Mouse (Mus musculus): ENCODE results near the gene 2300002M23Rik. TPM values are rescaled to one million over a fixed set of nuclear protein-coding genes. Genes with fewer than 3 reads are reported as not detected.

2300002M23Rik gene
- polyA plus RNA-seq, 1 experiment from 2014 or later, result not detected

DNA sequence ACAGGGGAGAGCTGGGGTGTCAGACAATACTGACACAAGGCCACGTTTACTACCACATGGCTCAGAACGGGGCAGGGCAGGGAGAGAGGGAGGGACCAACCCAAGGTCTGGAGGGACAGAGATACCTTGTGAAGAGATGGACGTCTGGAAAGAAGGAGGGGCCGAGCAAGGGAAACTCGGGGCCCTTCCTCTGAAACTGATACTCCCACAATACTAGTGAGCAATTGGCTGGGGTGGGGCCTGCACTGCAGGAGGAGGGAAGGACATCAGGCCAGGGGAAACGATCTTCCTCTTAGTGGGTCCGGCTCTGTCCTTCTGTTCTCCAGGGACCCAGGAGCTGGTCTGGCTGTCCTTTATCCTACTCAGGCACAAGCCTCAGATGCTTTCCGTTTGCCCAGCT is 16.4 kb upstream of the 2300002M23Rik start:
- Histone ChIP-seq H3K36me3 (ENCODE audit: control insufficient read depth, insufficient read depth, low read length) (no peaks in the 10 kb centered on the region), H3K9me3 (replicated peaks; ENCODE audit: control insufficient read depth, low read length, poor library complexity, severe bottlenecking) (no peaks in the 10 kb centered on the region), H3K27ac (ENCODE audit: low read length) (no peak overlapping the region), H3K9ac (ENCODE audit: low read depth, low read length) (no peak overlapping the region), H3K4me3 (ENCODE audit: low read depth, low read length) (no peak overlapping the region), H3K27me3 (ENCODE audit: control insufficient read depth, insufficient read depth, low read depth, low read length) (0 out of 2 replicates have a peak, but pooled peaks cover 2% of the 10 kb centered on the region), H3K4me1 (ENCODE audit: control insufficient read depth, insufficient read depth, low read length) (peaks cover 4% of the 10 kb centered on the region; the same call in 1 of the 2 replicates), H3K4me2 (ENCODE audit: low read length) (no peak overlapping the region)
- ATAC-seq, result no peak
- 65% methylated on average over 8 of the region's 8 CpGs for WGBS

DNA sequence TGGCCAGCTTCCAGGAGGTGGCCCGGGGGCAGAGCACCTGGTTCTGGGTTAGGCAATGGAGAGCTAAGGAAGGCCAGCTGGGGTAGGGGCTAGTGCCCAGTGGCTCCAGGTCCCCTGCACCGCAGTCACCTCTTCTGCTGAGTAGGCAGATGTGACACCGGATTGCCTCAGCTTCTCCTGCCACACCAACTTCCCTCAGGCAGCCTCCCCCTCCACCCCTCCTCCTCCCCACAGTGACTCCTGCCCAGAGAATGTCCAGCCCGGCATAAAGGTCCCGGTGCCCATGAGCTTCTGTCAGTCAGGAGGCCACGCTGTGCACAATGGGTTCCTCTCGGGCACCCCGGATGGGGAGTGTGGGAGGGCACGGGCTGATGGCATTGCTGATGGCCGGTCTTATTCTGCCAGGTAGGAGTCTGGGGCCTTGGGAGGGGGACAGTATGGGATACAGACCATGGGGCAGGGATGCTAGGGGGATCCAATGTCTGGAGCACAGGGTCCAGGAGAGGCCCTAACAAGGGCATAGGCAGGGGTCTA is 15.3 kb upstream of the 2300002M23Rik start, which contains the start of gene Cdsn:
Gene Cdsn, plus strand, starts transcription at position 248 of the 534 bp plus-strand sequence.
- no peak for ATAC-seq
- H3K9me3 ChIP-seq (replicated peaks; ENCODE audit: control insufficient read depth, low read length, poor library complexity, severe bottlenecking), result no peaks in the 10 kb centered on the region
- no peak within 1 kb of the TSS for H3K4me2 ChIP-seq (ENCODE audit: low read length)
- WGBS, result 79% methylated on average over 10 of the region's 10 CpGs
- 0 out of 2 replicates have a peak, but pooled peaks cover 2% of the 10 kb centered on the region for H3K27me3 ChIP-seq (ENCODE audit: control insufficient read depth, insufficient read depth, low read depth, low read length)
- H3K4me3 ChIP-seq (ENCODE audit: low read depth, low read length), result no peak within 1 kb of the TSS
- no peaks in the 10 kb centered on the region for H3K36me3 ChIP-seq (ENCODE audit: control insufficient read depth, insufficient read depth, low read length)
- H3K9ac ChIP-seq (ENCODE audit: low read depth, low read length), result no peak within 1 kb of the TSS
- H3K27ac ChIP-seq (ENCODE audit: low read length), result no peak within 1 kb of the TSS
- 0 out of 2 replicates have a peak, but pooled peaks cover 4% of the 10 kb centered on the region for H3K4me1 ChIP-seq (ENCODE audit: control insufficient read depth, insufficient read depth, low read length)

DNA sequence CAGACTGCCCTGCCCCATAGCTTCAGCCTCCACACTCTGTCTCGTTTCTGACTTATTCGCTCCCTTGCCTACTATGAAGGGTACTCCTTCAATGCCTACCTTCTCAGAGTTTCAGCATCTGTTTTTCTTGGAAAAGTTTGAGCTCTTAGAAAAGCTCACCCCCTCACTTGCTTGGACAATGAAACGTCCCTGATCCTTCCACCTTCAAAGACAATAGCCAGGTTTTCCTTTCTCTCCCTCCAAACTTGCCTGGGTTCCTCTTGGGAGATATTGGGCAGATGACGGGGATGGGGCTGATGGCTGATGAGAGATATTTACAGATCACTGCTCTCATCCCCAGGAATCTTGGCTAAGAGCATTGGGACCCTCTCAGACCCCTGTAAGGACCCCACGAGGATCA is 12.9 kb upstream of the 2300002M23Rik start:
- Histone ChIP-seq H3K27me3 (ENCODE audit: control insufficient read depth, insufficient read depth, low read depth, low read length) (0 out of 2 replicates have a peak, but pooled peaks cover 2% of the 10 kb centered on the region), H3K4me1 (ENCODE audit: control insufficient read depth, insufficient read depth, low read length) (0 out of 2 replicates have a peak, but pooled peaks cover 2% of the 10 kb centered on the region), H3K9ac (ENCODE audit: low read depth, low read length) (no peak overlapping the region), H3K4me2 (ENCODE audit: low read length) (no peak overlapping the region), H3K27ac (ENCODE audit: low read length) (no peak overlapping the region), H3K4me3 (ENCODE audit: low read depth, low read length) (no peak overlapping the region), H3K36me3 (ENCODE audit: control insufficient read depth, insufficient read depth, low read length) (no peaks in the 10 kb centered on the region), H3K9me3 (replicated peaks; ENCODE audit: control insufficient read depth, low read length, poor library complexity, severe bottlenecking) (no peaks in the 10 kb centered on the region)
- 82% methylated on average over 5 of the region's 5 CpGs for WGBS
- no peak for ATAC-seq

DNA sequence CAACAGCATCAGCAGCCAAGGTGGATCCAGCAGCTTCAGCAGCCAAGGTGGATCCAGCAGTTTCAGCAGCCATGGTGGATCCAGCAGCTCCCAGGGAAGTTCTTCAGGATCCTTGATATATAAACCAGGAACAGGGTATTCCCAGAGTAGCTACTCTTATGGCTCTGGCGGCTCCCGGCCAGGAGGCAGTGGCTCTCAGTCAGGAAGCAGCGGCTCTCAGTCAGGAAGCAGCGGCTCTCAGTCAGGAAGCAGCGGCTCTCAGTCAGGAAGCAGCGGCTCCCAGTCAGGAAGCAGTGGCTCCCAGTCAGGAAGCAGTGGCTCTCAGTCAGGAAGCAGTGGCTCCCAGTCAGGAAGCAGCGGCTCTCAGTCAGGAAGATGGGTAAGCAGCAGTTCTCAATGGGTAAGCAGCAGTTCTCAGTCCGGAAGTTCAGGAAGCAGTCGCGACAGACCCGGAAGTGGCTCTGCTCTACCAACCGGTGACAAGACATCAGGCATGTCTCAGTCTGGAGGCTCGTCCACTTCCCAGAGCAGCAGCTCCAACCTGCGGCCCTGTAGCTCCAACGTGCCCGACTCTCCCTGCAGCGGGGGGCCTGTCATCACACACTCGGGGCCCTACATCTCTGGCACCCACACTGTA is 12.4 kb upstream of the 2300002M23Rik start:
- Histone ChIP-seq H3K4me1 (ENCODE audit: control insufficient read depth, insufficient read depth, low read length) (no peaks in the 10 kb centered on the region), H3K9ac (ENCODE audit: low read depth, low read length) (no peak overlapping the region), H3K4me3 (ENCODE audit: low read depth, low read length) (no peak overlapping the region), H3K27ac (ENCODE audit: low read length) (no peak overlapping the region), H3K27me3 (ENCODE audit: control insufficient read depth, insufficient read depth, low read depth, low read length) (0 out of 2 replicates have a peak, but pooled peaks cover 2% of the 10 kb centered on the region), H3K36me3 (ENCODE audit: control insufficient read depth, insufficient read depth, low read length) (no peaks in the 10 kb centered on the region), H3K9me3 (replicated peaks; ENCODE audit: control insufficient read depth, low read length, poor library complexity, severe bottlenecking) (no peaks in the 10 kb centered on the region), H3K4me2 (ENCODE audit: low read length) (no peak overlapping the region)
- 92% methylated on average over 18 of the region's 18 CpGs for WGBS
- no peak for ATAC-seq

DNA sequence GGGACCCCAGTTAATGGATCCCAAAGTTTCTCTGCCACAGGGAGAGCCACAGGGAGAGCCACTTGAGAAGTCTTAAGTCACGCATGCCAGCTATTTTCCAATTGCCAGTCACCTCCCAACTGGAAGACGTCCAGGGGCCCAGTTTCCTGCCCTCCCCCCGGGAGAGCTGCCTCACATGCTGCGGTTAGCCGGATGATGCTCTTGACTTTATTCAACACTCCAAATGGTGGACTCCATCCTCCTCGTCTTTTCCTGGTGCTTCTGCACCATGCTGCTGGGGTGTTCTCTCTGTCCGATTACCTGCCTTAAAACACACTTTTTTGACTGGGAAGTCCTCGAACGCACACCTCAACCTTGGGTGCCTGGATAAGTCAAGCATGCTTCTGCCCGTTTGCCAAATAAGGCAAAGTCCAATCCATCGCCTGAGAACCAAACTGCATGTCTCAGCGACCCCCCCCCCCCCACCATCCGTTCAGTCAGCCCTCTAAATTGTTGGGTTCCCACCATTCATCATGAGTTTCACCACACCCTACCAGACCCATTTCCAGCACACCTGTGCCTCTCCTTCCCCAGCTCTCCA is 11.0 kb upstream of the 2300002M23Rik start:
- Histone ChIP-seq H3K27ac (ENCODE audit: low read length) (no peak overlapping the region), H3K9ac (ENCODE audit: low read depth, low read length) (no peak overlapping the region), H3K4me2 (ENCODE audit: low read length) (no peak overlapping the region), H3K9me3 (replicated peaks; ENCODE audit: control insufficient read depth, low read length, poor library complexity, severe bottlenecking) (no peaks in the 10 kb centered on the region), H3K27me3 (ENCODE audit: control insufficient read depth, insufficient read depth, low read depth, low read length) (0 out of 2 replicates have a peak, but pooled peaks cover 2% of the 10 kb centered on the region), H3K4me1 (ENCODE audit: control insufficient read depth, insufficient read depth, low read length) (no peaks in the 10 kb centered on the region), H3K4me3 (ENCODE audit: low read depth, low read length) (no peak overlapping the region), H3K36me3 (ENCODE audit: control insufficient read depth, insufficient read depth, low read length) (no peaks in the 10 kb centered on the region)
- no peak for ATAC-seq
- 92% methylated on average over 13 of the region's 13 CpGs for WGBS

DNA sequence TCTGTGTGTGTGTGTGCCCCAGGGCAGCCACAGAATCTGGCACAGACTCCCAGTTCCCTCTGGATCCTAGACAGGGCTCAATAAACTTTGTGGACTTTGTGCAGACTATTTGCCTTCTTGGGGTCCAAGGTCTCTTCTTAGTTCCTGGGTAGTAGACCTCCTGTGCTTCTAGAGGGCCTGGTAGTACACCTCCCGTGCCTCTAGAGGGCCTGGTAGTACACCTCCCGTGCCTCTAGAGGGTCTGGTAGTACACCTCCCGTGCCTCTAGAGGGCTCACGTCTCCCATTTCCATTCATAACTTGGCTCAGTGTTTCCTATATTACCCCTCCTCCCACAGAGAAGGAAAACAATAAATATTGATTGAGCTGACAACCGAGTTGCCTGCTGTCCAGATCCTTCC is 10.4 kb upstream of the 2300002M23Rik start:
- no peak for ATAC-seq
- H3K36me3 ChIP-seq (ENCODE audit: control insufficient read depth, insufficient read depth, low read length), result no peaks in the 10 kb centered on the region
- 0 out of 2 replicates have a peak, but pooled peaks cover 2% of the 10 kb centered on the region for H3K27me3 ChIP-seq (ENCODE audit: control insufficient read depth, insufficient read depth, low read depth, low read length)
- WGBS, result 27% methylated on average over 5 of the region's 5 CpGs
- no peak overlapping the region for H3K4me3 ChIP-seq (ENCODE audit: low read depth, low read length)
- no peak overlapping the region for H3K9ac ChIP-seq (ENCODE audit: low read depth, low read length)
- H3K4me1 ChIP-seq (ENCODE audit: control insufficient read depth, insufficient read depth, low read length), result no peaks in the 10 kb centered on the region
- no peak overlapping the region for H3K27ac ChIP-seq (ENCODE audit: low read length)
- no peak overlapping the region for H3K4me2 ChIP-seq (ENCODE audit: low read length)
- H3K9me3 ChIP-seq (replicated peaks; ENCODE audit: control insufficient read depth, low read length, poor library complexity, severe bottlenecking), result no peaks in the 10 kb centered on the region

DNA sequence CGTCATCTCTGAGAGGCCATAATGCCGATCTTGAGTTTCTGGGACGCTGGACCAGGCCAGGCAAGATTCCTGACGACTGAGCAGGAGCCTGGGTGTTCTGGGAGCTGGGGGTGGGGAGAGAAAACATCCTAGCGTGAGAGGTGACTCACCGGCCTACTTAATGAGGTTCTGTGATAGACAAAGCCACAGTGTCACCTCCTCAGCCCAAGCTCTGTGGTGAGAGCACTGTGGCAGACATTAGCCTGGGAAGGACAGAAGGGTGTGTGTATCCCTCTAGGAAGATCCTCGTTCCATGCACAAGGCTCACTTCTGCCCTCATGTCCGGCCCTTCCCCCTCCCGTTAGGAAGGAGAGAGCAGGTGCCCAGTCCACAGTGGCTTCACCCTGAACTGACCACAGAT is 9.9 kb upstream of the 2300002M23Rik start:
- ATAC-seq, result no peak
- 86% methylated on average over 9 of the region's 9 CpGs for WGBS
- no peak overlapping the region for H3K27ac ChIP-seq (ENCODE audit: low read length)

DNA sequence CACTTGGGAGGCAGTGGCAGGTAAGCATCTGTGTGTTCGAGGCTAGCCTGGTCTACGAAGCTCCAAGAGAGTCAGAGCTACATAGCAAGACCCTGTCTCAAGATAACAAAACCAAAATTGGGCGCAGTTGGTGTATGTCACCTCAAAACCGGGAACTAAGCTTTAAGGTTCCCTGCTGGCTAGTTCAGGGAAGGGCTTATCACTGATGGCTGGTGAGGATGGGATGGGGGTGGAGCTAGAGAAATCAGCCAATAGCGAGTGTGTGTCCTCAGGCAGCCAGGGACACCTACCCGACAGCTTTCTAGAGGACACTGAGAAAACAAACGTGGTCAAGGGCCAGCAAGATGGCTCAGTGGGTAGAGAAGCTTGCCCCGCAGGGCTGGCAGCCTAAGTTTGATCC is 9.0 kb upstream of the 2300002M23Rik start:
- H3K9me3 ChIP-seq (replicated peaks; ENCODE audit: control insufficient read depth, low read length, poor library complexity, severe bottlenecking), result no peaks in the 10 kb centered on the region
- WGBS, result 64% methylated on average over 8 of the region's 8 CpGs
- no peak overlapping the region for H3K9ac ChIP-seq (ENCODE audit: low read depth, low read length)

More for the DNA sequence above, 9.9 kb upstream of the 2300002M23Rik start:
- Histone ChIP-seq H3K36me3 (ENCODE audit: control insufficient read depth, insufficient read depth, low read length) (no peaks in the 10 kb centered on the region), H3K4me3 (ENCODE audit: low read depth, low read length) (no peak overlapping the region), H3K9ac (ENCODE audit: low read depth, low read length) (no peak overlapping the region), H3K4me1 (ENCODE audit: control insufficient read depth, insufficient read depth, low read length) (no peaks in the 10 kb centered on the region), H3K9me3 (replicated peaks; ENCODE audit: control insufficient read depth, low read length, poor library complexity, severe bottlenecking) (no peaks in the 10 kb centered on the region), H3K4me2 (ENCODE audit: low read length) (no peak overlapping the region), H3K27me3 (ENCODE audit: control insufficient read depth, insufficient read depth, low read depth, low read length) (0 out of 2 replicates have a peak, but pooled peaks cover 2% of the 10 kb centered on the region)

DNA sequence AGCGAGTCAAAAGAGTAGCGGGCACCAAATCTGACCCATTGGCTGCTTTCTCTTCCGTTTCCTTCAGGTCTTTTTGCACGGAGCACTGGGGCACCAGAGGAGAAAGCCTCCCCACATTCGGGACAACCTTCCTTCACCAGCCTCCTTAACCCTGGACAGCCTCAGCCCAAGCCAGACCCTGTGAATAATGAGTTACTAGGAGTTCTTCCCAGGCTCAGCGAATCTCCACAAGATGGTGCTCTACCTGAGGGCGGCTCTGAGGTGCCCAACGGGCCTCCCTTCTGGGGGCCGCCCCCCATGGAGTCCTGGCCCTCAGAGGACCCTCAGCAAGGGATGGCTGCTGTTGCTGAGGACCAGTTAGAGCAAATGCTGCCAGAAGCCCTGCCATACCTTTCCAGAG is 517 bp downstream of the 2300002M23Rik start:
- peaks cover 7% of the 10 kb centered on the region; the same call in 1 of the 2 replicates for H3K4me1 ChIP-seq (ENCODE audit: control insufficient read depth, insufficient read depth, low read length)
- no peak overlapping the region for H3K9ac ChIP-seq (ENCODE audit: low read depth, low read length)
- H3K27me3 ChIP-seq (ENCODE audit: control insufficient read depth, insufficient read depth, low read depth, low read length), result peaks cover 11% of the 10 kb centered on the region
- H3K4me2 ChIP-seq (ENCODE audit: low read length), result no peak overlapping the region
- H3K9me3 ChIP-seq (replicated peaks; ENCODE audit: control insufficient read depth, low read length, poor library complexity, severe bottlenecking), result no peaks in the 10 kb centered on the region
- H3K27ac ChIP-seq (ENCODE audit: low read length), result no peak overlapping the region
- 28% methylated on average over 9 of the region's 9 CpGs for WGBS
- H3K36me3 ChIP-seq (ENCODE audit: control insufficient read depth, insufficient read depth, low read length), result no peaks in the 10 kb centered on the region
- no peak for ATAC-seq
- H3K4me3 ChIP-seq (ENCODE audit: low read depth, low read length), result no peak overlapping the region

More for the DNA sequence above, 9.0 kb upstream of the 2300002M23Rik start:
- 0 out of 2 replicates have a peak, but pooled peaks cover 2% of the 10 kb centered on the region for H3K27me3 ChIP-seq (ENCODE audit: control insufficient read depth, insufficient read depth, low read depth, low read length)
- no peak overlapping the region for H3K4me3 ChIP-seq (ENCODE audit: low read depth, low read length)
- H3K27ac ChIP-seq (ENCODE audit: low read length), result no peak overlapping the region
- no peak overlapping the region for H3K4me2 ChIP-seq (ENCODE audit: low read length)
- no peaks in the 10 kb centered on the region for H3K36me3 ChIP-seq (ENCODE audit: control insufficient read depth, insufficient read depth, low read length)
- H3K4me1 ChIP-seq (ENCODE audit: control insufficient read depth, insufficient read depth, low read length), result no peaks in the 10 kb centered on the region
- ATAC-seq, result no peak

Measured in midbrain, embryonic 16.5 days (tissue).